Mouse (Mus musculus): ENCODE measurements around the gene Pwp2. TPM values are rescaled to one million over a fixed set of nuclear protein-coding genes. Genes with fewer than 3 reads are reported as not detected.

Pwp2 gene
- total and polyA plus RNA-seq, 3 experiments: 11.0 to 23.4 (median 18.8) TPM

DNA sequence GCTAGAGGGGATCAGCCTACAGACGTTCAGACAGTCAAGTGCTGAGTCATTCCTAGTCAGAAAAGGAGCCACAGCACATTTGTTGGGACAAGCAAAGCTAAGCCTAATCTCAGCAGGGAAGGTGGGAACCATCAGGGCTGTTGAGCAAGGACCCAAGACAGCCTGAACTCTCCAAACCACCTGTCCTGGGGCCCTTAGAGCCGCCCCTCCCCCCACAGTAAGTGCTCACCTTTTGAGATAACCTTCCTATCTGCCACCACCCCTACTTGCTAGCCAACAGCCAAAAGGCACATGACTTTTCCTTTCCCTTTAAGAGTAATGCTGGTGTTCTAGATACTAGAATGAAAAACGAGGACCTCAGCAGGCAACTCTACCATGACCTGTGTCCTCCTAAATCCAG lies 1.4 kb downstream of the Pwp2 start:
- Histone ChIP-seq H3K27me3 (ENCODE audit: insufficient read depth, low read length) (no peaks in the 10 kb centered on the region), H3K36me3 (replicated peaks) (peaks cover 77% of the 10 kb centered on the region), H3K4me3 (ENCODE audit: low read depth, low read length) (peak overlapping the region; percentile 87; the same call in 1 of the 2 replicates), H3K4me1 (ENCODE audit: insufficient read depth, low read depth, low read length) (peaks cover 34% of the 10 kb centered on the region), H3K9me3 (replicated peaks) (no peaks in the 10 kb centered on the region)
- no peak for DNase-seq (ENCODE audit: low spot score)
- TF ChIP-seq TAL1 (conservative IDR thresholded peaks at IDR 0.05; ENCODE audit: low read depth, low read length) (no peak), POLR2AphosphoS5 (IDR thresholded peaks at IDR 0.05; ENCODE audit: insufficient replicate concordance, low read depth, low read length) (no peak), GATA1 (IDR thresholded peaks at IDR 0.05; ENCODE audit: borderline replicate concordance, low read length) (no peak), GATA2 (IDR thresholded peaks at IDR 0.05; ENCODE audit: borderline replicate concordance, low read depth, low read length) (no peak), CTCF (IDR thresholded peaks at IDR 0.05; ENCODE audit: low read depth, low read length) (no peak)
- no peak for ATAC-seq (ENCODE audit: extremely low read depth, insufficient number of reproducible peaks, low FRiP score, poor library complexity, severe bottlenecking)

DNA sequence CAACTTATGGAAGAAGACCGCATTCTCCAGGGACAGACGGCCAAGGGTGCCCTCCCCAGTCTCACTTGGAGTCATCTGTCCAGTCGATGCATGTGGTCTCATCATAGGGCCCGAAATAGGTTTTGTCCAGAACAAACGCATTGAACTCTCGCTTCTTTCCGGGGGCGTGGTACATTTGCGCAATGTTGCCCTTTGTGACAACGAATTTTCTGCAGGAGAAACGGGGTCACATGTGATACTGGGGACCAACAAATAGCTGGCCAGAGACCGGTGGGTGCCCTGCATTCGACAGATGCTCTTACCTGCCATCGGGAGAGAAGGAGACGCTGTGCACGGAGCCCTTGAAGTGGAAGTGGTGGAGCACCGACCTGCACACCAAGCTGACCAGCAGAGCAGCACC lies 2.6 kb downstream of the Pwp2 start:
- Histone ChIP-seq H3K4me3 (ENCODE audit: low read depth, low read length) (no peak overlapping the region), H3K36me3 (replicated peaks) (peaks cover 77% of the 10 kb centered on the region), H3K4me1 (ENCODE audit: insufficient read depth, low read depth, low read length) (peaks cover 31% of the 10 kb centered on the region), H3K27me3 (ENCODE audit: insufficient read depth, low read length) (no peaks in the 10 kb centered on the region), H3K9me3 (replicated peaks) (no peaks in the 10 kb centered on the region)
- DNase-seq (ENCODE audit: low spot score): no peak
- TF ChIP-seq TAL1 (conservative IDR thresholded peaks at IDR 0.05; ENCODE audit: low read depth, low read length): no peak
- no peak for TF ChIP-seq GATA2 (IDR thresholded peaks at IDR 0.05; ENCODE audit: borderline replicate concordance, low read depth, low read length)
- no peak for TF ChIP-seq CTCF (IDR thresholded peaks at IDR 0.05; ENCODE audit: low read depth, low read length)
- ATAC-seq (ENCODE audit: extremely low read depth, insufficient number of reproducible peaks, low FRiP score, poor library complexity, severe bottlenecking): no peak

DNA sequence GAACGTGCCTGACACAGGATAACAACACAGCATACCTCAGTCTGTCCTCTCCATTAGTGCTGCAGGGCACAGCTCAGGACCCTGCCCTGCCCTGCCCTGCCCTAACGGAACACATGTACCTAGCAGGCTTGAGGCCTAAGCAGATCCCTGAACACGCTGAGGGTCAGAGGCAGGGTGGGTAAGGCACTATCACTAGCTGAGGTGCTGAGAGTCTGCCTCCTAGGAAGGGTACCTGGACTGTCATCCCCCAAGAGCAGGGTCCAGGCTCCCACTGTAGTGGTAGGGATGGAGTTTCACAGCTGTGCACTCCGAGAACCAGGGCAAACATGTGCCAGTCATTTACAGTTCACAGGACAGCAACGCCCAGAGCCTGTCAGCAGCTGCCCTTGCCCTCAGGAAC lies 10.5 kb downstream of the Pwp2 start:
- H3K4me3 ChIP-seq (ENCODE audit: low read depth, low read length): no peak overlapping the region
- H3K9me3 ChIP-seq (replicated peaks): no peaks in the 10 kb centered on the region
- no peaks in the 10 kb centered on the region for H3K27me3 ChIP-seq (ENCODE audit: insufficient read depth, low read length)
- DNase-seq (ENCODE audit: low spot score) (no peak), ATAC-seq (ENCODE audit: extremely low read depth, insufficient number of reproducible peaks, low FRiP score, poor library complexity, severe bottlenecking) (no peak)
- TF ChIP-seq CTCF (IDR thresholded peaks at IDR 0.05; ENCODE audit: low read depth, low read length) (no peak), GATA1 (IDR thresholded peaks at IDR 0.05; ENCODE audit: borderline replicate concordance, low read length) (no peak), POLR2AphosphoS5 (IDR thresholded peaks at IDR 0.05; ENCODE audit: insufficient replicate concordance, low read depth, low read length) (no peak), GATA2 (IDR thresholded peaks at IDR 0.05; ENCODE audit: borderline replicate concordance, low read depth, low read length) (no peak), TAL1 (conservative IDR thresholded peaks at IDR 0.05; ENCODE audit: low read depth, low read length) (no peak)
- peaks cover 97% of the 10 kb centered on the region for H3K36me3 ChIP-seq (replicated peaks)
- peaks cover 28% of the 10 kb centered on the region for H3K4me1 ChIP-seq (ENCODE audit: insufficient read depth, low read depth, low read length)

DNA sequence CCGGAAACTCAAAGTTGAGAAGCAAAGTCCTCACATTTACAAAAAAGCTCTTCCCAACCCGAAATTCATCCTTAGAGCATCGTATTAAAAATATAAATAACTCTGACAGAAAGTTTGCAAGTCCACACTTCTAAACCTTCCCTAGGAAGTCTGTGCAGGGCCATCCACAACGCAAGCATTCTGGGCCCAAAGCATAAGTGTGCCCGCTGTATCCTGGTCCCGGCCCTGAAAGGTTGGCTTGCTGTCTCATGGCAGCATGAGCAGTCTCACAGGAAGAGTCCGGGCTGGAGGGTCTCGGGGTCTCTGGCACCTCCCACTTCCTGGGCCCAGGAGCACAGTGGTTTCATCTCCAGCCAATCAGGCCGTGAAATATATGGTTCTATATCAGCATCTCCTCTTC lies 13.4 kb downstream of the Pwp2 start:
- Histone ChIP-seq H3K27me3 (ENCODE audit: insufficient read depth, low read length) (no peaks in the 10 kb centered on the region), H3K4me1 (ENCODE audit: insufficient read depth, low read depth, low read length) (peaks cover 49% of the 10 kb centered on the region), H3K9me3 (replicated peaks) (no peaks in the 10 kb centered on the region), H3K36me3 (replicated peaks) (peaks cover 89% of the 10 kb centered on the region), H3K4me3 (ENCODE audit: low read depth, low read length) (no peak overlapping the region)
- no peak for DNase-seq (ENCODE audit: low spot score)
- TF ChIP-seq TAL1 (conservative IDR thresholded peaks at IDR 0.05; ENCODE audit: low read depth, low read length): no peak
- TF ChIP-seq CTCF (IDR thresholded peaks at IDR 0.05; ENCODE audit: low read depth, low read length): no peak
- no peak for TF ChIP-seq GATA1 (IDR thresholded peaks at IDR 0.05; ENCODE audit: borderline replicate concordance, low read length)
- TF ChIP-seq POLR2AphosphoS5 (IDR thresholded peaks at IDR 0.05; ENCODE audit: insufficient replicate concordance, low read depth, low read length): no peak
- no peak for TF ChIP-seq GATA2 (IDR thresholded peaks at IDR 0.05; ENCODE audit: borderline replicate concordance, low read depth, low read length)
- no peak for ATAC-seq (ENCODE audit: extremely low read depth, insufficient number of reproducible peaks, low FRiP score, poor library complexity, severe bottlenecking)

DNA sequence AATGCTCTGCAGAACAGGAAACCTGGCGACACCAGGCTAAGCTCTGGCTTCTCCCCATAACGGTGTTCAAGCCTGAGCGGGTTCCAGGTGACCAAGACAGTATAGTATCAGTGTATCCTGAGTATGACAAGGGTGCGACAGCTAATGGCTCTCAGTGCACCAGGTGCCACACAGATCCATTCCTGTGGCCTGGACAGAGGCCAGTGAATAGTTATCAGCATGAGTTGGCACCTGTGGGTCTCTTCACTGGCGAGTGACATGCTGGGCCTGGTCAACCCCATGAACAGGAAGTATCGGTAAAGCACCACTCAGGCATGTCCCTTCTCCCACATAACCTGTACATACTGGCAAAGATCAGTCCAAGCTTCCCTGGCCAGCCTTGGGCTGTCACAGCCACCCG lies 13.9 kb downstream of the Pwp2 start:
- ATAC-seq (ENCODE audit: extremely low read depth, insufficient number of reproducible peaks, low FRiP score, poor library complexity, severe bottlenecking) (no peak), DNase-seq (ENCODE audit: low spot score) (no peak)
- H3K4me1 ChIP-seq (ENCODE audit: insufficient read depth, low read depth, low read length): peaks cover 49% of the 10 kb centered on the region
- no peak overlapping the region for H3K4me3 ChIP-seq (ENCODE audit: low read depth, low read length)
- TF ChIP-seq CTCF (IDR thresholded peaks at IDR 0.05; ENCODE audit: low read depth, low read length) (no peak), GATA2 (IDR thresholded peaks at IDR 0.05; ENCODE audit: borderline replicate concordance, low read depth, low read length) (no peak), POLR2AphosphoS5 (IDR thresholded peaks at IDR 0.05; ENCODE audit: insufficient replicate concordance, low read depth, low read length) (no peak), GATA1 (IDR thresholded peaks at IDR 0.05; ENCODE audit: borderline replicate concordance, low read length) (no peak), TAL1 (conservative IDR thresholded peaks at IDR 0.05; ENCODE audit: low read depth, low read length) (no peak)
- H3K9me3 ChIP-seq (replicated peaks): no peaks in the 10 kb centered on the region
- H3K36me3 ChIP-seq (replicated peaks): peaks cover 89% of the 10 kb centered on the region
- H3K27me3 ChIP-seq (ENCODE audit: insufficient read depth, low read length): no peaks in the 10 kb centered on the region

DNA sequence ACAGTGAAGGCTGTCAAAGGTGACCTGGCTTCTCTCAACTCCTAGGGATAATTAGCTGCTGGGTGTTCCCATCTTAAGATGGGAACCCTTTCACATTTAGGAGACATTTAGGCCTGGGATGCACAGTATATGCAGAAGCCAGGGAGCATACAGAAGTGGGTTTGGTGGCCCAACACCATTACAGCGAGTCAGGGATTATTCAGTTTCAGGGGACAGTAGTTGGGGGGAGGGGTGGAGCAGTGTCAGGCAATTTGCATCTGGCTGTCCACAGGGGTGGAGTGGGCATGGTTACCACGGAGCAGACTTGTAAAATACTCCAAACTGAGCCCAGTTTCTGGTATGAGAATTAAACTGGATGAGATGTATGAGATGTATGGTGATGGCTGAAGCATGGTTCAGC lies 14.5 kb downstream of the Pwp2 start:
- no peak for DNase-seq (ENCODE audit: low spot score)
- Histone ChIP-seq H3K9me3 (replicated peaks) (no peaks in the 10 kb centered on the region), H3K27me3 (ENCODE audit: insufficient read depth, low read length) (no peaks in the 10 kb centered on the region), H3K4me1 (ENCODE audit: insufficient read depth, low read depth, low read length) (peaks cover 49% of the 10 kb centered on the region), H3K36me3 (replicated peaks) (peaks cover 89% of the 10 kb centered on the region), H3K4me3 (ENCODE audit: low read depth, low read length) (peak overlapping the region; percentile 95; the same call in 1 of the 2 replicates)
- no peak for ATAC-seq (ENCODE audit: extremely low read depth, insufficient number of reproducible peaks, low FRiP score, poor library complexity, severe bottlenecking)
- TF ChIP-seq GATA2 (IDR thresholded peaks at IDR 0.05; ENCODE audit: borderline replicate concordance, low read depth, low read length): no peak
- no peak for TF ChIP-seq POLR2AphosphoS5 (IDR thresholded peaks at IDR 0.05; ENCODE audit: insufficient replicate concordance, low read depth, low read length)
- no peak for TF ChIP-seq TAL1 (conservative IDR thresholded peaks at IDR 0.05; ENCODE audit: low read depth, low read length)
- TF ChIP-seq CTCF (IDR thresholded peaks at IDR 0.05; ENCODE audit: low read depth, low read length): no peak
- TF ChIP-seq GATA1 (IDR thresholded peaks at IDR 0.05; ENCODE audit: borderline replicate concordance, low read length): no peak
